Mouse (Mus musculus) heart, embryonic 13.5 days (tissue): ENCODE results near the gene Inpp5b. TPM values are rescaled to one million over a fixed set of nuclear protein-coding genes. Genes with fewer than 3 reads are reported as not detected.

Source experiments
- microRNA counts: library from miRNA; unstranded; fragments of <30 nt; microRNA quantifications from one replicate; lab custom pipeline; 2016
- microRNA-seq: library from miRNA; unstranded; fragments of <30 nt; microRNA quantifications from one replicate; pipeline ENCODE4, GENCODE M21; 2016
- polyA plus RNA-seq: library from polyadenylated mRNA; unstranded; fragments of >200 nt; fragmentation: Nextera tagmentation; extraction: Ambion mirVana; gene quantifications from 2 replicates; pipeline ENCODE4 v1.2.1, GENCODE M21; 2015

The Inpp5b gene
- polyA plus RNA-seq, 1 experiment from 2014 or later = 17.6 TPM

MicroRNAs within 50 kb of the gene (microRNA counts, 519-probe panel; counts per million panel counts)
- microRNA mmu-miR-697 (lab: Ali Mortazavi, UCI) = 209 counts per million, percentile 61 among the panel's probes with 10 or more counts
- 209 counts per million, percentile 61 among the panel's probes with 10 or more counts for microRNA mmu-miR-698 (lab: Ali Mortazavi, UCI)

Small RNA genes within 50 kb of the gene (microRNA-seq; reads per million reads assigned to microRNA genes)
- gene Gm24721 (not detected), gene Mir697 (not detected), gene Mir698 (not detected)

Other genes starting within 250 kb of the Inpp5b start
- 0.17 TPM in 1 of 2 replicates, not detected in the other for gene 3100002H09Rik, start 131.0 kb upstream of the Inpp5b start, polyA plus RNA-seq
- gene Pou3f1, start 85.0 kb upstream of the Inpp5b start, polyA plus RNA-seq = 0.15 and 0.28 TPM in 2 replicates
- gene Utp11, start 48.2 kb upstream of the Inpp5b start, polyA plus RNA-seq = 48.9 and 50.6 TPM in 2 replicates
- gene Fhl3, start 41.1 kb upstream of the Inpp5b start, polyA plus RNA-seq = 6.7 and 7.4 TPM in 2 replicates
- 92.4 and 96.2 TPM in 2 replicates for gene Sf3a3, start 27.1 kb upstream of the Inpp5b start, polyA plus RNA-seq
- 10.3 and 10.4 TPM in 2 replicates for gene Mtf1, start 60.3 kb downstream of the Inpp5b start, polyA plus RNA-seq
- gene Yrdc, start 108.8 kb downstream of the Inpp5b start, polyA plus RNA-seq = 21.1 and 25.1 TPM in 2 replicates
- 45.8 and 46.6 TPM in 2 replicates for gene 1110065P20Rik, start 109.3 kb downstream of the Inpp5b start, polyA plus RNA-seq
- 0.15 TPM in 1 of 2 replicates, not detected in the other for gene Maneal, start 120.3 kb downstream of the Inpp5b start, polyA plus RNA-seq
- gene Epha10, start 139.0 kb downstream of the Inpp5b start, polyA plus RNA-seq = 0.05 TPM in 1 of 2 replicates, not detected in the other
- gene 9930104L06Rik, start 195.2 kb downstream of the Inpp5b start, polyA plus RNA-seq = 10.0 and 10.5 TPM in 2 replicates
- gene Cdca8, start 197.5 kb downstream of the Inpp5b start, polyA plus RNA-seq = 111 and 113 TPM in 2 replicates
- gene Rspo1, start 244.6 kb downstream of the Inpp5b start, polyA plus RNA-seq = 7.3 and 9.1 TPM in 2 replicates